Mouse (Mus musculus) forebrain, embryonic 11.5 days (tissue): ENCODE measurements around the gene C1qtnf5. TPM values are rescaled to one million over a fixed set of nuclear protein-coding genes. Genes with fewer than 3 reads are reported as not detected.
A peak's percentile ranks its signal among the peaks of the same experiment; 100 is the strongest.

Source experiments
- ATAC-seq: fragments of 200-750 bp; cut with Nextera tagmentation; replicated peaks from 2 replicates; pipeline ENCODE4 v1.8.0; 2017; ENCODE audit warnings: moderate TSS enrichment; ENCODE audit not compliant: low FRiP score
- DNase-seq: peaks from one replicate; pipeline ENCODE4 v3.0.0-alpha.2; 2017; ENCODE audit warnings: low spot score
- H3K27ac ChIP-seq: fragments of 300-500 bp; sonication (generic); 2 replicates; pipeline ENCODE4 v1.5.1; 2014; ENCODE audit warnings: low read depth, low read length
- H3K27me3 ChIP-seq: fragments of 300-500 bp; sonication (generic); 2 replicates; pipeline ENCODE4 v1.6.1; 2014; ENCODE audit warnings: mild to moderate bottlenecking, low read length, mixed read lengths; ENCODE audit not compliant: control insufficient read depth, insufficient read depth
- H3K36me3 ChIP-seq: fragments of 300-500 bp; sonication (generic); 2 replicates; pipeline ENCODE4 v1.6.1; 2014; ENCODE audit warnings: mild to moderate bottlenecking, low read length, moderate library complexity, mixed read lengths; ENCODE audit not compliant: control insufficient read depth, insufficient read depth
- H3K4me1 ChIP-seq: fragments of 300-500 bp; sonication (generic); replicated peaks from 2 replicates; pipeline ENCODE4 v1.6.1; 2014; ENCODE audit warnings: low read length, mixed read lengths; ENCODE audit not compliant: control insufficient read depth, insufficient read depth
- H3K4me2 ChIP-seq: fragments of 300-500 bp; sonication (generic); 2 replicates; pipeline ENCODE4 v1.6.1; 2014; ENCODE audit warnings: low read depth, mild to moderate bottlenecking, low read length, moderate library complexity, mixed read lengths; ENCODE audit not compliant: severe bottlenecking
- H3K4me3 ChIP-seq: fragments of 300-500 bp; sonication (generic); 2 replicates; pipeline ENCODE4 v1.5.1; 2014; ENCODE audit warnings: low read depth, low read length
- H3K9ac ChIP-seq: fragments of 300-500 bp; sonication (generic); 2 replicates; pipeline ENCODE4 v1.6.1; 2014; ENCODE audit warnings: low read length
- H3K9me3 ChIP-seq: fragments of 300-500 bp; sonication (generic); 2 replicates; pipeline ENCODE4 v1.6.1; 2016; ENCODE audit warnings: low read length, mixed read lengths; ENCODE audit not compliant: control insufficient read depth
- WGBS: fragments of 180-500 bp; shearing (Covaris S2); extraction: QIAGEN DNeasy Blood & Tissue Kit; methylation state at CpG from one replicate; pipeline ENCODE4 v1.1.7; 2014; 5-methylcytosine and 5-hydroxymethylcytosine counted together
- polyA plus RNA-seq: library from polyadenylated mRNA; unstranded; fragments of >200 nt; fragmentation: Nextera tagmentation; extraction: Ambion mirVana; gene quantifications from 2 replicates; pipeline ENCODE4 v1.2.1, GENCODE M21; 2014

C1qtnf5 gene
- polyA plus RNA-seq, 1 experiment from 2014 or later: 0.47 TPM

DNA sequence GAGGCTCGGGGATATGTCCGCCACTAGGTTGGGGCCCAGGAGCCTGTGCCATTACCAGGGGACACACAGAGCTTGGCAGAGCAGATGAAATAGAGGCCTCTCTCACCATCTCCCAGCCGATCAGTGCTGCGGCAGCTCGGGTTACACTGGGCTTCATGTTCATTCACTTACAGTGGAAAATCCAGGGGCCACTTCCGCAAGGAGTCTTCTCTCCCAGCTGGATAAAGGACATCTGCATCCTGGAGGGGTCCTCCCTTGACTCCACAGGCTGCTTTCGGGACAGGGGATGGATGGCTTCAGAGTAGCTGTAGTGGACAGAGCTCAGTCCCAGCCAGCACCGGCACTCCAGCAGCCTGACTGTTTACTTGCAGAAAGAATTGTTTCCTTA, 36.2 kb upstream of the C1qtnf5 start:
- Histone ChIP-seq H3K9ac (peak overlapping the region; percentile 37; the same call in 1 of the 2 replicates), H3K36me3 (no peaks in the 10 kb centered on the region), H3K9me3 (no peaks in the 10 kb centered on the region), H3K4me3 (no peak overlapping the region), H3K27me3 (no peaks in the 10 kb centered on the region; the same call in 1 of the 2 replicates), H3K4me2 (no peak overlapping the region), H3K27ac (no peak overlapping the region), H3K4me1 (peaks cover 26% of the 10 kb centered on the region)
- ATAC-seq (no peak), DNase-seq (no peak)
- WGBS: 60% methylated on average over 8 of the region's 8 CpGs

GRCm38 (mm10) chr9:44071914-44072598, 35.0 kb upstream of the C1qtnf5 start:
- Histone ChIP-seq H3K4me3 (no peak overlapping the region), H3K9ac (peak overlapping the region; percentile 41), H3K36me3 (no peaks in the 10 kb centered on the region), H3K27me3 (no peaks in the 10 kb centered on the region; the same call in 1 of the 2 replicates), H3K4me2 (peak overlapping the region; percentile 35; the same call in 1 of the 2 replicates), H3K4me1 (peaks cover 26% of the 10 kb centered on the region), H3K9me3 (no peaks in the 10 kb centered on the region), H3K27ac (peak overlapping the region; percentile 80)
- ATAC-seq (peak; percentile 77), DNase-seq (peak; percentile 83)
- WGBS: 17% methylated on average over 11 of the region's 11 CpGs

GRCm38 (mm10) chr9:44072599-44072915, 34.5 kb upstream of the C1qtnf5 start:
- 20% methylated on average over 4 of the region's 4 CpGs for WGBS
- no peak overlapping the region for H3K4me3 ChIP-seq

DNA sequence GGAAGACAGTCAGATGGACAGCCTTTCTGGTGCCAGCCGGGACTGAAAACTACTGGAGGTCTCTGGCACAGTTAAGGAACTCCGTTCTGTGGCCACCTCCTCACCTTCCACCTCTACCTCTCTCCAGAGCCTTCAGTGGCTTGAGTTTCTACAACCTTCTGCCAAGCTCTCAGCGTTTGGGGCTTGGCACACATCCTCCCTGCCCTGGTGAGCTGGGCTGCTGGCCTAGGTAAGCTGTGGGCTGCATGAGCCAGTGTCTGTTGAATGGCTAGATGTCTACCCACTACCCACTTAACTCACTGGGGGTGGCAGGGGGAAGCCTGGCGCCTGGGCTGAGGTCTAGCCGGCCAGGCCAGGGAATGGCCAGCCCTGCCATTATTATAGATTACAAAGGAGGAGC, 33.9 kb upstream of the C1qtnf5 start:
- Histone ChIP-seq H3K9me3 (no peaks in the 10 kb centered on the region), H3K27ac (peak overlapping the region; percentile 53; the same call in 1 of the 2 replicates), H3K4me2 (peak overlapping the region; percentile 35), H3K36me3 (no peaks in the 10 kb centered on the region), H3K4me1 (peaks cover 21% of the 10 kb centered on the region), H3K9ac (no peak overlapping the region; the same call in 1 of the 2 replicates), H3K27me3 (no peaks in the 10 kb centered on the region; the same call in 1 of the 2 replicates), H3K4me3 (no peak overlapping the region)
- WGBS: 49% methylated on average over 5 of the region's 5 CpGs
- DNase-seq (no peak), ATAC-seq (no peak)

More at GRCm38 (mm10) chr9:44072599-44072915, 34.5 kb upstream of the C1qtnf5 start:
- Histone ChIP-seq H3K27ac (peak overlapping the region; percentile 80), H3K27me3 (no peaks in the 10 kb centered on the region; the same call in 1 of the 2 replicates), H3K36me3 (no peaks in the 10 kb centered on the region), H3K4me2 (peak overlapping the region; percentile 35; the same call in 1 of the 2 replicates), H3K9ac (peak overlapping the region; percentile 41; the same call in 1 of the 2 replicates), H3K9me3 (no peaks in the 10 kb centered on the region), H3K4me1 (peaks cover 22% of the 10 kb centered on the region)
- ATAC-seq: peak; percentile 71
- DNase-seq: no peak

DNA sequence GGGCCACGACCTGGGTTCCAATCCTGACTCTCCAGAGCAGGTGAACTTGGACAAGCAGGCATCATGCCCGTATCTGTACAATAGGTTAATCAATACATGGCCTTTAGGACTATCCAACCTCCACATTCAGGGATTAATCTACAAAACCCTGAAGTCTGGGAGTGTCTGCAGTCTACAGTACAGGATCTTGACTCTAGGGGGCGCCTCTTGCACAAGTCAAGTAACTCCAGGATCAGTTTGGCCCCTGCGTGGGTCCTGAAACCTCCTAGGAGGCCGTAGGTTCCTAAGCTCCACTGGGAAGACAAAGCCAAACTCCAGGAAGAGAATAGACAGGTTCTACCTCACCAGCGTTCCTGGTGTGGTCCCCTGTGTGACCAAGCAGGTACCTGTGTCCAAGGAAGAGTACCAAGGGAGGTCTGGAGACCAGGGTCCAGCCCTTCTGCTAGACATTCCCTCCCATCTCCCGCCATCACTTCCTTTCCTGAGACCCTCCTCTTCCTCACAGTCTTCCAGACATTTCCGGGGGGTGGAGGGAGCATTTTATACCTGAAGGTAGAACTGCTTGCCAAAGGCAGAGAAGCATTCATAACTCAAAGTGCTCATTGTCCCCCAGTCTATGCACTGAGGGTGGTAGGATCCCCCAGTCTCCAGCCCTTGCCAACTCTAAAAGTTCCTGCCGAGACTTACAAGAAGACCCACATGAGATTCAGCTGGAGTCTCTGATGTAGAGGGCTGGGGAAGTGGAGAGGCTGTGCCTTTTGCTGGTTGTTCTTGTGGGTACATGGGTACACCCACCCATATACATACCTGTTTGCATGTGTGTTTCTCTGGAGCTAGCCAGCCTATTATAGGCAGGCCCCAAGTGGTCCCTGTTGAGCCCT, 32.4 kb upstream of the C1qtnf5 start:
- H3K4me3 ChIP-seq: no peak overlapping the region
- H3K27me3 ChIP-seq: no peaks in the 10 kb centered on the region; the same call in 1 of the 2 replicates
- peaks cover 23% of the 10 kb centered on the region for H3K4me1 ChIP-seq
- H3K9ac ChIP-seq: no peak overlapping the region
- ATAC-seq (no peak), DNase-seq (no peak)
- H3K27ac ChIP-seq: no peak overlapping the region
- WGBS: 62% methylated on average over 9 of the region's 9 CpGs
- H3K9me3 ChIP-seq: no peaks in the 10 kb centered on the region
- H3K4me2 ChIP-seq: no peak overlapping the region
- no peaks in the 10 kb centered on the region for H3K36me3 ChIP-seq

GRCm38 (mm10) chr9:44075276-44075995, 31.6 kb upstream of the C1qtnf5 start:
- Histone ChIP-seq H3K4me1 (peaks cover 23% of the 10 kb centered on the region), H3K27ac (no peak overlapping the region), H3K36me3 (no peaks in the 10 kb centered on the region), H3K9me3 (no peaks in the 10 kb centered on the region), H3K4me3 (no peak overlapping the region), H3K27me3 (no peaks in the 10 kb centered on the region; the same call in 1 of the 2 replicates), H3K4me2 (no peak overlapping the region), H3K9ac (no peak overlapping the region)
- ATAC-seq (no peak), DNase-seq (no peak)
- 70% methylated on average over 24 of the region's 24 CpGs for WGBS

GRCm38 (mm10) chr9:44075996-44076763, 30.9 kb upstream of the C1qtnf5 start:
- Histone ChIP-seq H3K4me2 (no peak overlapping the region), H3K9me3 (no peaks in the 10 kb centered on the region), H3K27ac (no peak overlapping the region), H3K36me3 (no peaks in the 10 kb centered on the region), H3K27me3 (no peaks in the 10 kb centered on the region), H3K4me1 (peaks cover 23% of the 10 kb centered on the region), H3K9ac (no peak overlapping the region), H3K4me3 (no peak overlapping the region)
- no peak for ATAC-seq
- 62% methylated on average over 16 of the region's 16 CpGs for WGBS
- DNase-seq: no peak

GRCm38 (mm10) chr9:44076764-44077120, 30.3 kb upstream of the C1qtnf5 start:
- no peak overlapping the region for H3K27ac ChIP-seq
- peaks cover 19% of the 10 kb centered on the region for H3K4me1 ChIP-seq
- no peak overlapping the region for H3K4me2 ChIP-seq
- H3K9me3 ChIP-seq: no peaks in the 10 kb centered on the region
- 9% methylated on average over 5 of the region's 5 CpGs for WGBS
- no peaks in the 10 kb centered on the region for H3K27me3 ChIP-seq
- DNase-seq (no peak), ATAC-seq (no peak)
- H3K4me3 ChIP-seq: no peak overlapping the region
- H3K36me3 ChIP-seq: no peaks in the 10 kb centered on the region
- H3K9ac ChIP-seq: no peak overlapping the region
